Mouse (Mus musculus): ENCODE data around the gene Jchain. TPM values are rescaled to one million over a fixed set of nuclear protein-coding genes. Genes with fewer than 3 reads are reported as not detected.
A peak's percentile ranks its signal among the peaks of the same experiment; 100 is the strongest.

Gene Jchain
- polyA plus RNA-seq, 1 experiment, result 2.4 TPM

DNA sequence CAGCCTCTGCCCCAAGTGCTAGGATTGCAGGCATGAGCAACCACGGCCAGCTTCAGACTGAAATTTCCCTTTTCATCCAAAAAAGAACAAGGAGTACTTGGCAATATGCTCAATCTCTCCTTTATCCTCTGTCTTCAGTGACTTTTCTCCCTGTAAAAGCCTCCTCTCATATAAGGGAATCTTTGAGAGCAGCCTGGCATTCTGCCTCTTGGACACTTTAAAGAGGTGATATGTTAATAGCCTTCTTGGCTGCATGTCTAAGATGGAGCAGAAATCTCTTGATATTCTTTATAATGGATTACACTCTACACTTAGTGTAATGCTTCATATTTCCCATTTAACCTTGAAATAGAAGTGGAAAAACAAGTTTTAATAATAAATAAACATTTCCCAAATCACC lies 3.2 kb upstream of the Jchain start:
- no peak for DNase-seq (ENCODE audit: low read depth)

DNA sequence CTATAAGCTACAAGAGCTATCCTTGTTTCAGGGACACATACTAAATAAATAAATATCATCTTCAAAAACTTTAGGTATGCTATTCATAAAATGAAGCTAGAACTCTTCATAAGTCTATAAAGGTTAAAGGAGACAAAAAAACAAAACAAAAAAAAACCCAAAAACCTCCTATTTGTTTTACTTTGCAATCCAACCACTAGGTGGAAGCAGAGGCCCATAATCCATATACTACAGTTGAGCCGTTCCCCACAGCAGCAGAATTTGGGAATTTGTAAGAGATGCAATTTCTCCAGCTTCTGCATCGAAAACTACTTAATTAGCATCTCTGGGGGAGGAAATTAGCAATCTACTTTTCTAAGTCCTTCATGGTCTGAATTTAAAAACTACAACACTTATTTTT lies 8.5 kb downstream of the Jchain start:
- DNase-seq (ENCODE audit: low read depth), result no peak

DNA sequence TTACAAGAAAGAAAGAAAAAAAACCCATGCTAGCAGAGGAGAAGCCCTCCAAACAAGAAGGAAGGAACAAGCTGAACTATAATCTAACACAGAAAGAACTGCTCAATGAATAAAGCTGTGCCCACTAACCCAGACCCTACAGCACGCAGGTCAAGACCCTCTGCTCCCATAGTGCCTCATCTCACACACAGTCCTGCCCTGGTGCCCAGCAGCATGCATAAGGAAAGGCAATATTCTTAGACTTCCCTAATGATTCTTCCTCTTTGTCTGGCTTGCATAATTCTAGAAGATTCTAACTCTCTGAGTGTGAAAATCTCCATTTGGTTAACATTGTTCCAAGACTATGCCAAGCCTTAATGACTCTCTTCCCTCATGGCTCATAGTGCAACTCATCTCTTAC lies 18.7 kb downstream of the Jchain start:
- no peak for DNase-seq (ENCODE audit: low read depth)

DNA sequence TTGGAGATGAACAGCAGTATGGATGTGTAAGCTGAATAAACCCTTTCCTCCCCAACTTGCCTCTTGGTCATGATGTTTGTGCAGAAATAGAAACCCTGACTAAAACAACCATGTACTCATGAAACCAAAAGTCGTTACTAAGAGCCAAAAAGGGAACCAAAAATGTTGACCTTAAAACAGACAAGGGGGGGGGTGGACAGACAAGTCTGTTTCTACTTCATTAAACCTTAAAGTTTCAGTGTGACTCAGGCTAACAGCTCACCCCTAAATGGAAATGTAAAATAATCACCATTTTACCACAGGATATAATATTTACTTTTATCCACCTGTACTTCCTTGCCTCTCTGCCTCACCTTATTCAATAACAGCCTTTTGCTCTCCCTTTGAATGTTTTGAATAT lies 19.1 kb downstream of the Jchain start:
- DNase-seq (ENCODE audit: low read depth), result no peak

DNA sequence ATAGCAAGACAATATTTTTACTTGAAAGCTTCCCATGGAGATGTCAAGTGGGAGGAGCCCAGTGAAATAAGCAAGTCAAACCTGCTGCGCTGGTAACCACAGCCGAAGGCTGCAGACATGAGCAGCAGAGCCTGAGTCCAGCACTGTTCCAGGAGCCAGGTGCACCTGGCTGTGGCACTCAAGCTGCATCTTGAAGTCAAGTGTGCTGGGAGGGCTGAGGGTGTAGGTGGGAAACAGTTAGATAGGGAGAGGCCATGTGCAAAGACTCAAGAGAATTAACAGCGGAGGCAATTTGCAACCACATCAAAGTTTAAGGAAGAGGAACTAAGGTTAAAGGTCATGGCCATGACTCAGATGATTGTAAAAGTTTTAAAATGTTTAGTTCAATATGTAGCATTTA lies 27.9 kb downstream of the Jchain start:
- peak; percentile 22 for DNase-seq (ENCODE audit: low read depth)

DNA sequence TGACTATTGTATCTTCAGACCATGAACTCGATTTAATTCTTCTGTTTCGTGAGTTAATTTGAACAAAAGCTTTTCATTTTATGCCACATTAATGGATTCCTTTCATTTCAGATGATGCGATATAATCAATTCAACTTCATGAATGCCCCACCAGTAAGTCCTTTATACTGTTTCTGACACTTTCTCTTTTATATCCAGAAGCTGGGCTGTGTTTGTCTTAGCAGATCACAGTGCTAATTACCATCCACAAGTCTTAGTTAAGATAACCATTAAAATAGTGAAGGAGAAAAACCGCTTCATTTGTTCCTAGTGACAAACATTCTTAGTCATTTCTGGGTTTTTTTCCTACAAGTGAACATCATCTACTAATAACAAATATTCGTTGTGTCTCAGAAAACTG lies 36.6 kb downstream of the Jchain start:
- no peak for DNase-seq (ENCODE audit: low read depth)

DNA sequence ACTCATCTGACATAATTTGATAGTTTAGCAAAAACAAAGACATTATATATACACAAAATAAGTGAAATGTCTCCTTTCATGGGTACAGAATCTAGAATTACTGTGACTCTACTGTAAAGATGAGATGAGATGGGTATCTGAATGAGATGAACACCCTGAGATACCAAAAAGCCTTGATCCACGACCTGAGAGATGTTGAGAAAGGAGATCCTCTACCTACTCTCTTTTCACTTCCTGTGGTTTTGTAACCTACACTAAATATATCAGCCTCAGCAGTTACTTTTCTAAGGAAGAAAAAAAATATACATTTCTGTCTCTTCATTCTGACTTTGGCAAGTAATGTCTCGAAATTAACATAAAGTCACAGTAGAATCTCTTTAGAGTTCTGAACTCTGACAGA lies 38.7 kb downstream of the Jchain start:
- no peak for DNase-seq (ENCODE audit: low read depth)

DNA sequence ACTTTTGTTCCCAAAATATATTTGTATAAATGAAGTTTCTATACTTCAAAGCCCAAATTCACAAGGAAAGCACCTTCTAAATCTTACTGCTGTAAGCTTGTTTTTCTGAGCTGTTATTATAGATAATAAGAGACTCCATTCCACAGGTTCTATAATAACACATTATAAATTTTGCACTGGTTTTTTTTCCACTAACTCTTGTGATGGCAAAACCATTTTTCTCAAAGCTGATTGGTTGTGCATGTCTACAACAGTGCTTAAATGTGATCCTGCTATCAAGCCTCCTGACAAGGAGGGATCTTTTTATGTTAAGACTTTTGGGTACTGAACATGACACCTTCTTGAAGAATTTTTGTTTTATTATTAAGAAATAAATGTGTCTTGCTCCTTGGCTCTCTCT lies 40.0 kb downstream of the Jchain start, which contains the start of gene Enam:
Enam (plus strand) TSS at position 301 of the 400 bp plus-strand sequence.
- DNase-seq (ENCODE audit: low read depth), result no peak

Other genes starting within 250 kb of the Jchain start
- not detected in 2 replicates for gene Prol1, start 210.6 kb downstream of the Jchain start, polyA plus RNA-seq (2012; rRNA removed)
- gene Amtn, start 151.8 kb downstream of the Jchain start, polyA plus RNA-seq (2012; rRNA removed), result not detected in 2 replicates
- not detected in 2 replicates for gene Ambn, start 71.9 kb downstream of the Jchain start, polyA plus RNA-seq (2012; rRNA removed)
- not detected in 2 replicates for gene Enam, start 39.9 kb downstream of the Jchain start, polyA plus RNA-seq (2012; rRNA removed)
- gene Utp3, start 26.6 kb upstream of the Jchain start, polyA plus RNA-seq (2012; rRNA removed), result 9.4 and 12.9 TPM in 2 replicates
- gene Rufy3, start 37.1 kb upstream of the Jchain start, polyA plus RNA-seq (2012; rRNA removed), result 5.2 and 6.7 TPM in 2 replicates
- 29.9 and 36.8 TPM in 2 replicates for gene Grsf1, start 148.3 kb upstream of the Jchain start, polyA plus RNA-seq (2012; rRNA removed)
- gene Mob1b, start 193.0 kb upstream of the Jchain start, polyA plus RNA-seq (2012; rRNA removed), result 5.4 and 7.0 TPM in 2 replicates
- gene Dck, start 237.1 kb upstream of the Jchain start, polyA plus RNA-seq (2012; rRNA removed), result 3.0 and 3.7 TPM in 2 replicates